Mouse (Mus musculus) hindbrain, embryonic 13.5 days (tissue): ENCODE data around the gene Fgf5. TPM values are rescaled to one million over a fixed set of nuclear protein-coding genes. Genes with fewer than 3 reads are reported as not detected.

Experiments used
- ATAC-seq: fragments of 200-750 bp; cut with Nextera tagmentation; 2 replicates; pipeline ENCODE4 v1.8.0; 2017; ENCODE audit warnings: moderate TSS enrichment; ENCODE audit not compliant: low FRiP score
- H3K27ac ChIP-seq: fragments of 300-500 bp; sonication (generic); 2 replicates; pipeline ENCODE4 v1.5.1; 2015; ENCODE audit warnings: inconsistent platforms, mild to moderate bottlenecking, moderate library complexity
- H3K27me3 ChIP-seq: fragments of 300-500 bp; sonication (generic); 2 replicates; pipeline ENCODE4 v1.6.1; 2015; ENCODE audit warnings: mild to moderate bottlenecking, inconsistent platforms
- H3K36me3 ChIP-seq: fragments of 300-500 bp; sonication (generic); 2 replicates; pipeline ENCODE4 v1.6.1; 2015; ENCODE audit warnings: mild to moderate bottlenecking, inconsistent platforms
- H3K4me1 ChIP-seq: fragments of 300-500 bp; sonication (generic); replicated peaks from 2 replicates; pipeline ENCODE4 v1.6.1; 2015; ENCODE audit warnings: inconsistent platforms
- H3K4me2 ChIP-seq: fragments of 300-500 bp; sonication (generic); 2 replicates; pipeline ENCODE4 v1.6.1; 2015; ENCODE audit warnings: inconsistent platforms, mild to moderate bottlenecking, moderate library complexity
- H3K4me3 ChIP-seq: fragments of 300-500 bp; sonication (generic); 2 replicates; pipeline ENCODE4 v1.5.1; 2015; ENCODE audit warnings: mild to moderate bottlenecking, inconsistent platforms
- H3K9ac ChIP-seq: fragments of 300-500 bp; sonication (generic); 2 replicates; pipeline ENCODE4 v1.6.1; 2015; ENCODE audit warnings: mild to moderate bottlenecking, inconsistent platforms
- H3K9me3 ChIP-seq: fragments of 300-500 bp; sonication (generic); 2 replicates; pipeline ENCODE4 v1.6.1; 2016; ENCODE audit warnings: inconsistent platforms
- WGBS: fragments of 180-500 bp; shearing (Covaris S2); methylation state at CpG from one replicate; pipeline ENCODE4 v1.1.7; 2015; 5-methylcytosine and 5-hydroxymethylcytosine counted together
- polyA plus RNA-seq: library from polyadenylated mRNA; unstranded; fragments of >200 nt; fragmentation: Nextera tagmentation; extraction: Ambion mirVana; gene quantifications from 2 replicates; pipeline ENCODE4 v1.2.1, GENCODE M21; 2015

The Fgf5 gene
- polyA plus RNA-seq, 1 experiment from 2014 or later: 0.71 TPM

DNA sequence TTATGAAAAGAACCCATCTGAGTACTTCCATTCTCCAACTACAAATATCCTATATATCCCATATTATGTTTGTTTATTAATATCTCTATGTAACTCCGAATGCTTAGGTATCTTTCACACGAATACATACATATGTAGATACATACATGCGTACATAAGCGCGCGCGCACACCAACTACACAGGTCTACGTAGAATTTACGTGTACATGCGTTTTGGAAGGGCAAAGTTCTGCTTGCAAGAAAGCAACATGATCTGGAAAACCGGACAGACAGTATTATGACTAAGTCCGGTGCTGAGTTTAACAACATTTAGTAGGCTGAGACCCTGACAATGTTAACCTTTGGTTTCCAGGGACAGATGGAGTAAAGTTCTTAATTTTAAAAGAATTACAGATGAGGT, 1.2 kb downstream of the Fgf5 start:
- Histone ChIP-seq H3K27ac (no peak overlapping the region), H3K27me3 (peaks cover 80% of the 10 kb centered on the region), H3K4me2 (peak overlapping the region; percentile 25), H3K4me1 (peaks cover 19% of the 10 kb centered on the region), H3K9ac (no peak overlapping the region), H3K9me3 (no peaks in the 10 kb centered on the region), H3K4me3 (peak overlapping the region; percentile 20; the same call in 1 of the 2 replicates), H3K36me3 (no peaks in the 10 kb centered on the region)
- 2% methylated on average over 12 of the region's 12 CpGs for WGBS
- no peak for ATAC-seq

DNA sequence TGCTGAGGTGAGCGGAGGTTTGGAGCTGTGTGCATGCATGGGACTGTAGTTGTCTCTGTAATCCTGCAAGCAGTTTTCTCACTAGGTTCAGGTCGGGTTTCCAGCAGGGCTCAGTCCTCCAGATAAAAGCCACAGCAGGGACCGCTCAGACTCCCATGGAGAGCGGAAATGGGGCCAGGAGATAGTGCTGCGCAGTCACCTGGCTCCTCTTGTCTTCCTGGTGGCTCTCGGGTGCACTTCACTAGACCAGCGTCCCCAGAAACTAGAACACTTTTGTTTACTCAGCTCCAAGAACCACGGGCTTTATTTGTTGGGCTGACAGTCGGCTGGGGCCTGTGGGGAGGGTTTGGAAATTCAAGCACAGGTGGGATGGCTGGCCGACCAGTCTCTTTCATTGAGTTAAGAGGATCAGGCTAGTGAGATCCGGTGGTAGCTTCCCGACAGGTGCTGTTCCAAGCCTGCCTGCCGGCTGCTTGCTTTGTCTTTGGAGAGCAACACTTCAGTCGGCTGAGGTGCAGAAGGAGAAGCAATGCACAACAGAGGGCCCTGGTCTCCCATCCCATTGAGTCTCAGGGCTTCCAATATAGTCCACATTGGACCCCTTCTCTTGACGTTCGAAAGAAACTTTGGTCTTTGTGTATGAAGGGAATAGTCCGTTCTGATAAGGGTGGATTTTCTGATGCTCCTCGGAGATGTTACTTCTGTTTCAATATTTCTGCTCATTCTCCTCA, 1.9 kb downstream of the Fgf5 start:
- 6% methylated on average over 18 of the region's 18 CpGs for WGBS
- Histone ChIP-seq H3K27me3 (peaks cover 73% of the 10 kb centered on the region), H3K4me3 (peak overlapping the region; percentile 20; the same call in 1 of the 2 replicates), H3K4me1 (peaks cover 19% of the 10 kb centered on the region), H3K36me3 (no peaks in the 10 kb centered on the region), H3K4me2 (peak overlapping the region; percentile 25), H3K9ac (no peak overlapping the region), H3K27ac (no peak overlapping the region), H3K9me3 (no peaks in the 10 kb centered on the region)
- no peak for ATAC-seq

DNA sequence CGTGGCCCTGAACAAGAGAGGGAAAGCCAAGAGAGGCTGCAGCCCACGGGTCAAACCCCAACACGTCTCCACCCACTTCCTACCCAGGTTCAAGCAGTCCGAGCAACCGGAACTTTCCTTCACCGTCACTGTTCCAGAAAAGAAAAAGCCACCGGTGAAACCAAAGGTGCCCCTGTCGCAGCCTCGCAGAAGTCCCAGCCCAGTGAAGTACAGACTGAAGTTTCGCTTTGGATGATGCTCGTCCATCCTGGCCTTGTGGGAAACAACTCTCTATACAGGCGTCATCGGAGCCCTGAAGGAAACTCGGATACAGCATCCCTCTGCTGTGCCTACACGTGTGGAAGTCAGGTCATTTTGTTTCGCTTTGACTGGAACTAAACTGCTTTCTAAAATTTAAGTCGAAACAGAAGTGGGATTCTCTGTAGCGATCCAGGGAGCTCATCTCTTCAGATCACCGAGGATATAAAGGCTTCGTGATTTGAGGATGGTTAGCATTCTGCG, 21.4 kb downstream of the Fgf5 start:
- no peaks in the 10 kb centered on the region for H3K27me3 ChIP-seq
- no peak overlapping the region for H3K4me3 ChIP-seq
- no peaks in the 10 kb centered on the region for H3K4me1 ChIP-seq
- H3K36me3 ChIP-seq: no peaks in the 10 kb centered on the region
- H3K27ac ChIP-seq: no peak overlapping the region
- H3K4me2 ChIP-seq: no peak overlapping the region
- H3K9me3 ChIP-seq: no peaks in the 10 kb centered on the region
- no peak for ATAC-seq
- H3K9ac ChIP-seq: no peak overlapping the region
- WGBS: 90% methylated on average over 21 of the region's 21 CpGs

DNA sequence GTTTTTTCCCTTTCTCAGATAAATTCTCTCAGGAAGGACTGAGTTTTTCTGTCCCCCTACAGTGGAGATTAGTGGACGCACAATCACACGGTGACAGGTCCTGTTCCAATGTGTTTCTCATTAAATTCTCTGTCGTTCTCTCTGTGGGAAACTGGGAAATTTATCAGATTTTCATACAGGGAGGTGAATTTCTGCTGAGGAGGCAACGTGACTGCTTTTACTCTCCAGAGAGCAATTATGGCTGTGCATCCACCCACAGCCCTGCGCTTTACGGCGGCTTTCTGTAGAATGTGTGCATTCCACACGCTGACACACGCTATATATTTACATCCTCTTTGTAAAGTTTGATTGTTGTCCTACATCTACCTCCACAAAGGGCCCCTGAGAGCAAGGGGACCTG, 28.0 kb downstream of the Fgf5 start:
- no peak overlapping the region for H3K4me3 ChIP-seq
- peaks cover 14% of the 10 kb centered on the region; the same call in 1 of the 2 replicates for H3K4me1 ChIP-seq
- no peak for ATAC-seq
- no peak overlapping the region for H3K9ac ChIP-seq
- H3K9me3 ChIP-seq: no peaks in the 10 kb centered on the region
- 23% methylated on average over 9 of the region's 9 CpGs for WGBS
- no peak overlapping the region for H3K27ac ChIP-seq
- H3K27me3 ChIP-seq: peaks cover 7% of the 10 kb centered on the region; the same call in 1 of the 2 replicates
- H3K36me3 ChIP-seq: no peaks in the 10 kb centered on the region
- H3K4me2 ChIP-seq: peak overlapping the region; percentile 8; the same call in 1 of the 2 replicates

DNA sequence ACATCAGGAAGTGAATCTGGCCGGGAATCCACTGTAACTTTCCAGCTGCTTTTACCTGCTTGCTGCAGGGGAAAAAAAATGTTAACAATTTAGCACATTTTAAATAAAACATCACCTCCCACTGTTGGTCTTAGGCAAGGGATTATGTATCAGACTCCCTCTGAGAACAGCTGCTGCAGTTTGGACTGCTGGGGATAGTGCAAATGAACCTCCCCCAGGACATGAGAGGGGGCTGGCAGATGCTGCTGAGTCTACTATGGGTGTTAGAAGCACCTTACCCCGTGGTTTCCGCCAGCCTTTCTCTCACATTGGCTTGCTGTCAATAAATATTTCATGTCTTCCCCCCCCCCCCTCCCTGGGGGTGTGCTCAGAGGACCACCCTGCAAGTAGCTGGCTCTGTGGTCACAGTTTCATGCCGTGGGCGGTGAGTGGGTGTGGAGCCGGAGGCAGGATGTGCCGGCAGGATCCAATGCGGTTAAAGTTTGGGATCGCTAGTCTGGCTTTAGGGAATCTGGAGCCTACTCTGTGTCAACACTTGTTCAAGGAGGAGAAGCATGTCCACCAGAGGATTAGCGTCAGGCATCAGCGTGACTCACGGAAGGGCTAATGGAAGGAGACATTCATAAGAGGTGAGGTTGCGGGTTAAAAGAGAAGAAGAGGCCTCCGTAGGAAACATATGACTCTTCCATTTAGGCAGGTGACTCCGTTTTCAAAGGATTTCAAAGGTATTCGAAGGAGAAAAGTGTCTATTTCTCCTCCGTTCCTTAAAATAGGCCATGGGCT, 29.9 kb downstream of the Fgf5 start:
- H3K4me2 ChIP-seq: no peak overlapping the region
- H3K4me1 ChIP-seq: peaks cover 14% of the 10 kb centered on the region; the same call in 1 of the 2 replicates
- no peak overlapping the region for H3K9ac ChIP-seq
- ATAC-seq: 0 out of 2 replicates have a peak, but pooled peaks have one; percentile 49
- H3K27me3 ChIP-seq: peaks cover 7% of the 10 kb centered on the region; the same call in 1 of the 2 replicates
- WGBS: 46% methylated on average over 17 of the region's 17 CpGs
- H3K36me3 ChIP-seq: no peaks in the 10 kb centered on the region
- no peak overlapping the region for H3K27ac ChIP-seq
- H3K4me3 ChIP-seq: no peak overlapping the region
- no peaks in the 10 kb centered on the region for H3K9me3 ChIP-seq

DNA sequence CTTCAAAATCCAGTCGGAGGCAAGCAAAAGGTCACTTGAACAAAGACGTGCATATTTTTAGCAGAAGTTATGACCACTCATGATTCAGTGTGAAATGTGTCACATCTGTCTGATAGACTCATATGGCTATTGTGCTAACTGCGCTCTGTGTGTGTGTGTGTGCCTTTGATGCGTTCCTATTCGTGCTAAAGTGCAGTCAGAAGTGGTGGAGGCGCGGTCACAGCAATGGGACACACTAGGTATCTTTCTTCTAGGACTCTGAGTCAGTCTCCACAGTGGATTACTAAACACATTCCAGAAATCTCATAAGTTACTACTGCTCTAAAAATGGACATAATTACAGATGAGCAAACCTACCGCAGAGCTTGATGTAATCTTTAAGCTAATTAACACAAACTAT, 36.7 kb downstream of the Fgf5 start:
- Histone ChIP-seq H3K27ac (no peak overlapping the region), H3K4me1 (peaks cover 15% of the 10 kb centered on the region), H3K4me2 (no peak overlapping the region), H3K9me3 (no peaks in the 10 kb centered on the region), H3K27me3 (peaks cover 38% of the 10 kb centered on the region), H3K36me3 (no peaks in the 10 kb centered on the region), H3K9ac (no peak overlapping the region), H3K4me3 (no peak overlapping the region)
- ATAC-seq: no peak
- WGBS: 79% methylated on average over 8 of the region's 8 CpGs

DNA sequence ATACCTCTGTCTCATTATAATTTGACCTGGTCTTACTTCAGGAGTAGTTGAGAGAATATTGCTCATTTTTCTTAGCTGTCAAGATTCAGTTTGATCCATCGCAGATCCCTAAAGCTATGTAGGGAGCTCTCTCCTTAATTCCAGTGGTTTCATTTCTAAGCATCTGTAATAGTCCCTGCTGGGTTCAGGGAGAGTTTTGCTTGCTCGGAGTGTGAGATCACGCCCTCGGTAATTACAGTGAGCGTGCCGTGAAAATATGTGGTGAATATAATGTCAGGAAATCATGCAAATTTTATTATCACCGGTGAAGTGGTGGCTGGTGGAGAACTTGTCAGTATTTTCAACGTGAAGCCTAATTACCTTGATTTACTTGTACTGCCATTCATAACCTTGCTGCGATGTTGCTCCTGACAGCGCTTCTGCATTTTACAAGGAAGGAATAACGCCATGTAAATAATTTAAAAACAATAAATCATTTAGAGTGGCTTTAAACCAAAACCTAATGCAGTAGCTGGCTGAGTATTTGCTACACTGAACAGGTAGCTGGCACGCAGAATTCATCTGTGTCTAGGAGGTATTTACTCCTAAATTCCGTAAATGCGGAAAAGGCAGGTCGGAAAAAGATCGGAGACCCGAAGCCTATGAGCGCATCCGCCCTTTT, 38.5 kb downstream of the Fgf5 start:
- Histone ChIP-seq H3K9me3 (no peaks in the 10 kb centered on the region), H3K9ac (0 out of 2 replicates have a peak overlapping the region, but pooled peaks have one; percentile 31), H3K4me3 (peak overlapping the region; percentile 35), H3K4me2 (peak overlapping the region; percentile 53), H3K27ac (no peak overlapping the region), H3K4me1 (peaks cover 15% of the 10 kb centered on the region), H3K36me3 (no peaks in the 10 kb centered on the region), H3K27me3 (peaks cover 38% of the 10 kb centered on the region)
- WGBS: 3% methylated on average over 19 of the region's 19 CpGs
- no peak for ATAC-seq

DNA sequence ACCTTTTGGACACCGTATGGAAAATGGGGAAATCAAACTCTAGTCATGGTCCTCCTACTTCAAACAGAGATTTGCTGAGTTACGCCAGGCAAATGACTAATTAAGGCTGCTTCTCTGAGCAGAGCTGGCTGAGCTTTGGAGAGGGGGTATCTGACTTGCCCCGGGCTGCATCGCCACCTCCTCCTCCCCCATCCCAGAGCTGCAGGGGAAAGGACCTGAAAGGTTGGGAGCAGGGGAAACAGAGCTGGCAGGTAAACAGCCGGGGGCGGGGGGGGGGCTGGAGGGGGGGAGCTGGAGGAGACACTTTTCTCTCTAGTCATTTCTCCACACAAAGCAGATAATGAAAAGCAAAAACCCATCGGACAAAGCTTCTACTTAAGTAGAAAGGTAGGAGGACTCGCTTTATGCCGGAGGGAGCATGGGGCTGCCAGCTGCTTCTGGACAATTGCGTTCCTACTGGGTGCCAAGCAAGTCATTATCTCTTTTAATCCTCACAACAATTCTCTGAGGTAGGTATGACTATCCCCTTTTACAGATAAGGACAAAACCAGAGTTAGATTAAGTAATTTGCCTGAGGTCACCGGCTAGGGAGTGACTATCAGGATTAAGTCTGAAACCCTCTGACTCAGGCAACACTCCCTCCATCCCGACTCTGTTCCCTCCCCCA, 39.2 kb downstream of the Fgf5 start:
- peaks cover 15% of the 10 kb centered on the region for H3K4me1 ChIP-seq
- peak overlapping the region; percentile 35 for H3K4me3 ChIP-seq
- under 1% methylated on average over 12 of the region's 12 CpGs for WGBS
- H3K9ac ChIP-seq: 0 out of 2 replicates have a peak overlapping the region, but pooled peaks have one; percentile 31
- ATAC-seq: 0 out of 2 replicates have a peak, but pooled peaks have one; percentile 39
- H3K27me3 ChIP-seq: peaks cover 38% of the 10 kb centered on the region
- H3K27ac ChIP-seq: no peak overlapping the region
- H3K9me3 ChIP-seq: no peaks in the 10 kb centered on the region
- no peaks in the 10 kb centered on the region for H3K36me3 ChIP-seq
- H3K4me2 ChIP-seq: peak overlapping the region; percentile 53

DNA sequence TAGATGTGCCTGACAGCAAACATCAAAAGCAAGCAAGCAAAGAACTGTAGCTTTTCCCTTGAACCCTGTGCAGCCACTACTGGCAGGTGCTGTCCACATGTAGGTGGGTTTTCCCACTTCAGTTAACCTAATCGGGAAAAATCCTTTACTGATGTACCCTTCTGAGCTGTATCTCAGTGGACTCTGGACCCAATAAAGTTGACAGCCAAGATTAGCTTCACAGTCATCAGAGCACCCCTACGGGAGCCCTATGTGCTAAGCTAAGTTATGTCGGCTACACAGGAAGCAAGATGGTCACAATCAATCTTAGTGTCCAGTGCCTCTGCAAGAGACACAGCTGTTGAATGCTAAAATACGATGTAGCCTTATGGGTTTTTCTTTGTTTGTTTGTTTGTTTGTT, 46.1 kb downstream of the Fgf5 start:
- no peak for ATAC-seq
- Histone ChIP-seq H3K27ac (no peak overlapping the region), H3K4me2 (no peak overlapping the region), H3K9me3 (no peaks in the 10 kb centered on the region), H3K4me1 (no peaks in the 10 kb centered on the region), H3K27me3 (0 out of 2 replicates have a peak, but pooled peaks cover 3% of the 10 kb centered on the region), H3K4me3 (no peak overlapping the region), H3K9ac (no peak overlapping the region), H3K36me3 (no peaks in the 10 kb centered on the region)
- 91% methylated on average over 4 of the region's 4 CpGs for WGBS

DNA sequence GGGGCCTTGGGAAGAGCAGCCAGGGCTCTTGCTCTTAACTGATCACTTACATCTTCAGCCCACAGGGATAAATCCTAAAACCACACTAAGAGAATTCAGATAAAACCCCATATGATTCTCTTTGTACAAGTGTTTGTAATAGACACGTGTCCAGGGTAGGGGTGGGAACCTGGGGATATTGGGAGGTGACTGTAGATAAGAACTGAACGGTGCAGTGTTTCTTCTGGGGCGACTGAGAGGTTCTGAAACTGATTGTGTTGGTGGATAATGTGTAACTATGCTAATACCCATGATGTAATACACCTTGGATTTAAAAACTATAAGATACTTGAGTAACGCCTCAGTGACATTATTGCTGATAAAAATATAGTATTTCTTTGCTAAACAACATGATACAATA, 51.7 kb downstream of the Fgf5 start:
- WGBS: 87% methylated on average over 4 of the region's 4 CpGs
- no peaks in the 10 kb centered on the region for H3K9me3 ChIP-seq
- no peak overlapping the region for H3K9ac ChIP-seq
- H3K4me1 ChIP-seq: peaks cover 4% of the 10 kb centered on the region
- H3K4me2 ChIP-seq: no peak overlapping the region
- ATAC-seq: no peak
- no peak overlapping the region for H3K4me3 ChIP-seq
- H3K27me3 ChIP-seq: no peaks in the 10 kb centered on the region
- H3K27ac ChIP-seq: no peak overlapping the region
- H3K36me3 ChIP-seq: no peaks in the 10 kb centered on the region

DNA sequence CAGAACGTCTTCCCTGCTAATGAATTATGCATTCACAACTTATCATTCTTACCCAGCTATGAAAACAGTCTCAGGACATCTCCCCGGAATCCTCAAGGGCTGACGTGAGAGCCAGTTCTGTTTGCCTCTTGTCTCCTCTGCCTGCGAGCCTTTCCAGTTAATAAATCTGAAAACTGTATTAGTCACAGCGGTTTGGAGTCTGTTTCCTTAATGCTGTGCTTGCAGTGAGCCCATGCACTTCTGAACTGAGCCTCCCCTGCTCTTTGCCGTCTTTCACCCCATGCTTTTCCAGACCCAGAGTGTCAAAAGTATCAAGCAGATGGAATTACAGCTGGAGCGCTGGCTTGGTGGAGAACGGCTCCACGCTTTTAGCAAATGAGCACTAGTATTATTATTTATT, 52.5 kb downstream of the Fgf5 start:
- Histone ChIP-seq H3K27ac (no peak overlapping the region), H3K4me2 (peak overlapping the region; percentile 13; the same call in 1 of the 2 replicates), H3K9me3 (no peaks in the 10 kb centered on the region), H3K36me3 (no peaks in the 10 kb centered on the region), H3K27me3 (no peaks in the 10 kb centered on the region), H3K4me3 (no peak overlapping the region), H3K9ac (no peak overlapping the region), H3K4me1 (peaks cover 4% of the 10 kb centered on the region)
- no peak for ATAC-seq
- 41% methylated on average over 9 of the region's 9 CpGs for WGBS
